Mouse (Mus musculus) c-Kit-positive CD71-positive TER-119-positive erythroid progenitor cells, embryonic 14.5 days (primary cell): ENCODE data around the gene Paqr7.

Source experiments
- DNase-seq: peaks from one replicate; pipeline ENCODE4 v3.0.0-alpha.2; 2013; ENCODE audit warnings: low spot score

The Paqr7 gene

GRCm38 (mm10) chr4:134496595-134497210, at the start of gene Paqr7:
Gene Paqr7 (plus strand): TSS chr4:134496697.
- DNase-seq = peak; percentile 61

- DNase-seq = no peak
Measured at GRCm38 (mm10) chr4:134447966-134448365, 48.5 kb upstream of the Paqr7 start.

DNA sequence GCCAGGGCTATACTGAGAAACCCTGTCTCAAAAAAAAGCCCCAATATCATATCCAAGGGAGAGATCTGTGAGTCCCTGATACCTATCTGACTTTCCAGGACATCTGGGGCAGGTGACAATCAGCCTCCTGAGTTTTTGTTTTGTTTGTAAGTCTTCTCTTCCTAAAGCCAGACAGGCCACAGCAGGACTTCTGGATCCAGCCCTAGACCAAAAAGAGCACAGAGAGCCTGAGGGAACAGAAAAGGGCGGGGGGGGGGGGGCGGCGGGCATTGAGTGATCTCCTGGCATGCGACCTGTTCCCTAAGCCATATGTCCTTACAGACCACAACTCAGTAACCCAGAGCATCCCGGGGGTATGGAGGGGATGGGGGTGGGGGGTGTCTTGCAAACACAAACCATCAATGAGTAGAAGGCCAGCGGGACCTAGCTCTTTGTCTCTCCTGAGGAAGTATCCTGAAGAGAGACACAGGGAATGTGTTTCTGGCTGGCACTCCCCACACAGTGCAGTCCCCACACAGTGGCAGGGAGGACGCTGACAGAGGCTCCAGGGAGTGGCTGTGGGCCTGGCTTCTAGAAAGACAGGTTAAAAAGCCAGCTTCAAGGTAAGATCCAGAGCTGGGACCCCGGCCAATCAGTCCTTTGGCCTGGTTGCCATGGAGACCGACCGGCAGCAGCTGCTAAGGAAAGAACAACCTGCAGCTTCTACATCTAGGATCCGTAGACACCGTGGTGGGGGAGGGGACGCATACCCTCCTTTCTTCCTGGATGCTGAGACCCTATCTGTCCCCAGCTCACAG, 46.7 kb upstream of the Paqr7 start:
- no peak for DNase-seq

DNA sequence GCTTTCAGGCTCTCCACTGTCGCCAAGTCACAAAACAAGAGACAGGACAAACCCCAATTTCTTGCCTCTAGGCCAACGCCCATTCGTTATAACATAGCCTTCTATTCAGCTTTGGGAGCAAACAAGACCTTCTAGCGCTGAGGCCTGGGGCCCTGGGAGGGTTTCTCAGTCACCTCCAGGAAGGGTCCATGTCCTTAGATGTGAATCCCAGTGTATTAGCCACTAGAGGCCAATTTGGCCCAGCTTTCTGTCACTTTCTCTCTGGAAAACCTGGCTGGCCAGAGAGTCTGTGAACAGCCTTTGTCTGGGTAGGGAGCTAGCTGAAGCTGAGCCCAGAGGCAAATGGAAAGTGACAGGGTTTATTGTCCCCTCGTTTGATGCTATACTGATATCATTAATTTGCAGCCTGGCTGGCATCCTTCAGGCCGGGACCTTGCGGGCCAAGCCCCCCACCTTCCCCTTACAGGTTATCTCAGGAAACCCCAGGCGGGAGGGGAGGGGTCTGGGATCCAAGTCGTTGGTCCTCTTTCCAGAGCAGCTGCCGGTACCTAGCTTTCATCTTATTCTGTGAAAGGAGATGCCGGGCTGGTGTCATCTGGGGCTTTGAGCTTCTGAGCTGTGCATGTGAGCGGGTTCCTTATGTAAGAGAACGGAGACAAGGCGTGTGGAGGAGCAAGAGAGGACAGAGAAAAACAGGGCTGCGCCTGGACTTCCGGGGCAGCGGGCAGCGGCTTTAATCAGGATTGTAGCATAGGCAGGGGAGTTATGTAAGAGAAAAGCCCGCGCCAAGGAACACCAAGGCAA, 45.9 kb upstream of the Paqr7 start:
- no peak for DNase-seq

GRCm38 (mm10) chr4:134451484-134451883, 45.0 kb upstream of the Paqr7 start:
- DNase-seq = no peak

GRCm38 (mm10) chr4:134453619-134454400, 42.7 kb upstream of the Paqr7 start:
- DNase-seq = no peak

DNA sequence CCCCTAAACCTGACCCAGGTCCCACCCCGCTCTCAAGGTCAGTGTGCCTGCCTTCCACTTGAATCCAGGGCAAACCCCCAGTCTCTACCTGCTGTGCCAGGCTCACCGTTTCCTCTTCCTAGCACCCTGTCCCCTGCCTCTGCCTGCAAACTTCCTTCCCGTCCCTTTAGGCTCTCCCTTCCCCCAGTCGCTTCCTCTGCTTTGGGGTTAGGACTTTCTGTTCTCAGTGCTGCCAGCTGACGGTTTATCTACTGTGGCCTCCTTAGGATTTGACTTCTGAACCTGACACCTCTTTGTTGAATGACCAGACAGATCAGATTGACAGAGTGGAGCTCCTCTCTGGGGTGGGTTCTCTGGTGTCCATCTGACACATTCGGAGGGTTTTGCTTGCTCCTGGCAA, 41.2 kb upstream of the Paqr7 start:
- DNase-seq = no peak

- no peak for DNase-seq
Measured at GRCm38 (mm10) chr4:134457130-134457825, 39.2 kb upstream of the Paqr7 start.

- DNase-seq = no peak
Measured at GRCm38 (mm10) chr4:134458856-134459255, 37.6 kb upstream of the Paqr7 start.

DNA sequence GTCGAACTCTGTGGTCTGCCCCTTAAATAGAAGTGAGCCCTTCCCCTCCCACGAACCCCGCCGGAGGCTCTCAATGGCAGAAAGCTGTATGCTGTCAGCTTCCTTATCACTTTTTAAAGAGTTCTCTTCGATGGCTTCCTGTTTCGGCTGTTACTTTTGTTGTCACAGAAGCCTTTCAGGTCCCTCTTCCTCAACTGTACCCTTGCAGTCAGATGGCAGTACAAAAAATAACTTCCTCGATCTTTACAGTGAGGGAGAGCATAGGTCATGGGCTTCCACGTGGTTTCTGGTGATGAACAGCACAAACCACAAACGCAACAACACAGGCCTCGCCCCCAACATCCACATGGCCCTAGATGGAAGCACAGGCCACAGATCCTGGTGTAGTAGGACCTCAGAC, 36.2 kb upstream of the Paqr7 start:
- no peak for DNase-seq

- no peak for DNase-seq
Measured at GRCm38 (mm10) chr4:134461252-134461651, 35.2 kb upstream of the Paqr7 start.

GRCm38 (mm10) chr4:134465789-134466188, 30.7 kb upstream of the Paqr7 start:
- no peak for DNase-seq

DNA sequence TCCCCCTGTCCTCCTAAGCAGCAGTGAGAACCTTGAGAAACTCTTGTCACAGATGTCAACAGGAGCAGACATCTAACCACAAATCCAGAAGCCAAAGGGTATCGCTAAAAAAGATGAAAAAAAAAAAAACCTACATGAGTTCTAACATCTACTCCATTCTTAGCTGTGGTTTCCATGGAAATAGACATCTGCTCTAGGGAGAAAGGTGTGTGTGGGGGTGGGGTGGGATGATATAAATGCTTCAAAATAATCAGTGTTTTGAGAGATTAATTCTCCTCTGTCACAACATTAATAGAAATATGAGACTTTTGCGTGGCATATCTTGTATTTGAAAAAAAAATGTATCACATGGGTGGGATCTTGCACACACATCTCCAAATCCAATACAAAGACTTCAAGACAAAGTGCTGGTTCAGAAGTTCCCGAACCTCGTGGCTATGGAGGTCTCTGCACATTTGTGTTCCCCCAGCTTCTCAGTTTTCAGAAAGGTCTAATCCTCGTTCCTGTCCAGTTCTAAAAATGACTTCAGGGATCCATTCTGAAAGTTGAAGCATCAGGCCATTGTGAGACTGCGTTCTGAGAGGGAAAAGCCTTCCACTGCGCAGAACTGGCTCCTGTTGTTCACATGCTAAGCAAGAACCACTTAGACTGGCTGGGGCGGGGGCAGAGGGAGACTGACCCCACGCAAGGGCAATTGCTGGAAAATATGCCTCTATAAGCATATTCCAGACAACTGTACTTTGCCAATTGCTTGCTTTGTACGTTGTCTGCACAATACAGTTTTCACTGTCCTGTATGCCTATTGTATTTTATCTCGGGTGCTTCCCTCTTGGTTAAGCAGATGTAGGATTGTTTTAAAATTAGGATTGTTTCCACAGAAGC, 29.9 kb upstream of the Paqr7 start:
- no peak for DNase-seq

- DNase-seq = no peak
Measured at GRCm38 (mm10) chr4:134467435-134468214, 28.9 kb upstream of the Paqr7 start.

DNA sequence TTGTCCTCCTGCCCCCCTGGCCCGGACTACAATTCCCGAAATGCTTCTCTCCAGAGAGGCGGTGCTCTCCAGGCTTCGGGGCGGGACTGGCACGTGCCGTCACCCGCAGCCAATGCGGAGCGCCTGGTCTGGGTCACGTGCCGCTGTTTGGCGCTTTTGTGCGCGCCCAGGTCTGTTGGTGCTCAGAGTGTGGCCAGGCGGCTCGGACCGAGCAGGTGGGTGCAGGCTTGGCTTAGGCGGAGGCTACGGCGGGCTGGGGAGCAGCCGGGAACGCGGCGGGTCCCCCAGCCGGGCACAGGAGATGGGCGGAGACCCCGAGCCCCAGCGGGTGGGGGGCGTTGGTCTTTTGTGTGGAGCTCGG, 28.3 kb upstream of the Paqr7 start, which contains the start of gene Stmn1:
Stmn1 (plus strand) TSS at position 106 of the 361 bp plus-strand sequence.
- peak; percentile 91 for DNase-seq

DNA sequence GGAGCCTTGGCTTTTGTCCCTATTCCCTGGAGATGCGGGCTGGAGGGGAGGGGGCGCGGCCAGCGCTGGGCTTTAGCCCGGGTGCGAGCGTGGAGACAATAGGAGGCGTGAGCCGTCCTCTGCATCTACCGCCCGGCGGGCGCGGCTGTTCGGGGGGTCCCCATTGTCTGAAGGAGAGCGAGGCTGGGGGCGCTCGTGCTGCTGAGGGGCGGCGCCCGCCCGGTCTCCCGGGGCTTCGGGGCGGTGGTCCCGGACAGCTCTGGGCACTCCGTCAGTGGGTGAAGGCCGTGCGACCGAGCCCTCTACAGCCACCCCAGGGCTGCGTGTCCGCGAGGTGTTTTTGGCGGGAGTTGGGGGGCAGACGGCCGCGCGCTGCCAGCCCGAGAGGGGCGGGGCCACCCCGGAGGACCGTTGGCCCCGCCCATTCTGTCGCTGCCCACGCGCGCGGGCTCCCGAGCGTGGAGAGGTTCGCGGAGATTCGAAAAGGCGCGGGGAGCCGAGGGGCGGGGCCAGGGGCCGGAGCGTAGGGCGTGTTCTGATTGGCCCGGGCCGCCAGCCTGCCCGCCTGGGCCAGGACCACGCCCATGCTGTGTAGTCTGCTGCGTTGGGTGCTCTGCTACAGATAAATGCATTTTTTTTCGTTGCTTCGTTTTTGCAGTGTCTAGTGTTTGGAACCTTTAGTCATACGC, 27.8 kb upstream of the Paqr7 start:
- peak; percentile 96 for DNase-seq

DNA sequence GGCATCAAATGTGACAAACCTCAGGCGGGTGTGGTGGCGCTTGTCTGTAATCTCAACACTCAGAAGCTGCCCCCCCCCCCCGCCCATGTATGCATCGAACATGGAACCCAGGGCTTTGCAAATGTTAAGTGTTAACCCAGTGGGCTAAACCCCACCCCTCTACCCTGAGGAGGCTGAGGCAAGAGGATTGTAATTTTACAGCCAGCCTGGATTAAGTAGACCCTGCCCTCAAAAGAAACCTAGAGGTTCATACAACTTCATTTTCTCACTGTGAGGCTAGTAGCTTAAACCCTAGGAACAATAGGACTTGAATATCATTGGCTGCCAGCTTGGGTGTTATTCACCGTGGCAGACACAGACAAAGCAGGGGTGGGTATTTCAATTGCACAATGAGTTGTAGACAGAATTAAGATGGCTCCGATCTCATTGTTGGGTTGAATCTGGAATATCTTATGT, 27.1 kb upstream of the Paqr7 start:
- DNase-seq = no peak

DNA sequence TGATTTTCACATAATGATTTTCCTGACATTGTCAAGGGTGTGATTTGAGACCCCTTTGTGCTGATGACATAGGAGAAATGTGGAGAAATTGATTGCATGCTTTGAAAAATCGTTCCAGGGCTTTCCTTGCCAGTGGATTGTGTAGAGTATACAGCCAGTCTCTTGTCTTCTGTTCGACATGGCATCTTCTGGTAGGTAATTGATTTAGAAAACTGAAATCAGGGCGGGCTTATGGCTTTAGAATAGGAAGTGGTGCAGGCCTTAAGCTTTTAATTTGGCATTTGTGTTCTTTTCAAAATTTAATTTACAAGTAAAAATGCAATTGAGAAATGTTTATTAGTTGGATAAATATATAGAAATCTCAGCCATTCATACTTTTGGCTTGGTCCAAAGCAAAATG, 26.5 kb upstream of the Paqr7 start:
- DNase-seq = no peak

GRCm38 (mm10) chr4:134471469-134471868, 25.0 kb upstream of the Paqr7 start:
- DNase-seq = no peak
